Mouse (Mus musculus) liver, adult 2 months (tissue): ENCODE results near the gene Btbd18. TPM values are rescaled to one million over a fixed set of nuclear protein-coding genes. Genes with fewer than 3 reads are reported as not detected.
A peak's percentile ranks its signal among the peaks of the same experiment; 100 is the strongest.

Experiments
- DNase-seq: peaks from one replicate; pipeline ENCODE4 v3.0.0-alpha.2; 2011; ENCODE audit warnings: low read depth, low spot score; ENCODE audit errors: extremely low read depth
- H3K27ac ChIP-seq: fragments of 200-500 bp; replicated peaks from 2 replicates; pipeline ENCODE4 v1.5.1; 2012; ENCODE audit warnings: low read depth, mild to moderate bottlenecking, control low read depth, inconsistent platforms, low read length; ENCODE audit not compliant: insufficient read depth
- H3K27me3 ChIP-seq: fragments of 200-500 bp; 2 replicates; pipeline ENCODE4 v1.6.1; 2012; ENCODE audit warnings: mild to moderate bottlenecking, moderate library complexity, low read length, inconsistent platforms; ENCODE audit not compliant: control insufficient read depth, insufficient read depth
- H3K36me3 ChIP-seq: fragments of 200-500 bp; 2 replicates; pipeline ENCODE4 v1.6.1; 2012; ENCODE audit warnings: low read length, inconsistent platforms; ENCODE audit not compliant: control insufficient read depth, insufficient read depth
- H3K4me1 ChIP-seq: fragments of 200-500 bp; 2 replicates; pipeline ENCODE4 v1.6.1; 2011; ENCODE audit warnings: low read length; ENCODE audit not compliant: control insufficient read depth, insufficient read depth
- H3K4me3 ChIP-seq: fragments of 200-500 bp; 2 replicates; pipeline ENCODE4 v1.5.1; 2011; ENCODE audit warnings: low read depth, mild to moderate bottlenecking, control low read depth, low read length, moderate library complexity; ENCODE audit not compliant: insufficient read depth
- H3K79me2 ChIP-seq: fragments of 200-500 bp; 2 replicates; pipeline ENCODE4 v1.6.1; 2012; ENCODE audit warnings: inconsistent platforms, mild to moderate bottlenecking, low read length, moderate library complexity; ENCODE audit not compliant: control insufficient read depth, insufficient read depth
- H3K9ac ChIP-seq: fragments of 200-500 bp; 2 replicates; pipeline ENCODE4 v1.6.1; 2012; ENCODE audit warnings: low read depth, mild to moderate bottlenecking, control low read depth, inconsistent platforms, low read length
- CTCF ChIP-seq: fragments of 200-500 bp; IDR thresholded peaks from 2 replicates; pipeline ENCODE4 v1.5.1; 2011; ENCODE audit warnings: low read depth, low read length, control low read depth
- POLR2A ChIP-seq: fragments of 200-500 bp; IDR thresholded peaks from 2 replicates; pipeline ENCODE4 v1.6.1; 2011; ENCODE audit warnings: low read length, control low read depth; ENCODE audit not compliant: insufficient read depth; ENCODE audit errors: extremely low read depth
- WGBS: fragments of 180-500 bp; shearing (Covaris S2); methylation state at CpG from one replicate; pipeline ENCODE4 v1.1.7; 2018; 5-methylcytosine and 5-hydroxymethylcytosine counted together
- polyA plus RNA-seq: library from polyadenylated mRNA; depleted of rRNA; stranded (reverse); fragments of >200 nt; gene quantifications from 2 replicates; pipeline ENCODE4 v1.2.3, GENCODE M21; 2012
- total RNA-seq: library from RNA; depleted of rRNA; stranded (reverse); fragments of >200 nt; gene quantifications from 2 replicates; pipeline ENCODE4 v1.2.3, GENCODE M21; 2014

The Btbd18 gene
- total and polyA plus RNA-seq, 2 experiments, result not detected

DNA sequence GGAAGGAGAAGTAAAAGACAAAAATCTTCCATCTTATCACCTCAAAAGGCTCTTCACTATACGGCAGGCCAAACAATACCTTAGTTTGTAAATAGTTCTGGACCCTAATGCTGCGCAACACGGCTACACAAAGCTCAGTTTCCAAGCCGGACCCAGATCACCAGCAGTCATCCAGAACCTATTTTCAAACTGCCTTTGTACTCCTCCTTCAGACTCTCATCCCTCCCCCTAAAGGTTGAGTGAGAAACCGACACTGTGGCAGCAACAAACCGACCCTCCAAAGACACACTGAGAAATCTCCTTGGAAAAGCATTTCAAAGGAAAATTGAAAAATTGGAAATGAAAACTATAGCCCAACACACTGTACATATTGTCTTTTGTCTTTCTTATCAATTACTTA lies 10.5 kb upstream of the Btbd18 start:
- Histone ChIP-seq H3K9ac (peak overlapping the region; percentile 40), H3K79me2 (peaks cover 24% of the 10 kb centered on the region), H3K27me3 (no peaks in the 10 kb centered on the region), H3K4me1 (peaks cover 20% of the 10 kb centered on the region), H3K4me3 (peak overlapping the region; percentile 41), H3K27ac (no peak overlapping the region), H3K36me3 (no peaks in the 10 kb centered on the region; the same call in 1 of the 2 replicates)
- DNase-seq, result no peak
- 7% methylated on average over 6 of the region's 6 CpGs for WGBS
- TF ChIP-seq POLR2A, result no peak
- TF ChIP-seq CTCF, result no peak

GRCm38 (mm10) chr2:84649674-84650073 lies 9.2 kb upstream of the Btbd18 start:
- WGBS, result under 1% methylated on average over 10 of the region's 10 CpGs
- Histone ChIP-seq H3K27me3 (no peaks in the 10 kb centered on the region), H3K4me3 (peak overlapping the region; percentile 55), H3K4me1 (peaks cover 14% of the 10 kb centered on the region), H3K79me2 (peaks cover 18% of the 10 kb centered on the region), H3K27ac (peak overlapping the region; percentile 87), H3K9ac (peak overlapping the region; percentile 95), H3K36me3 (no peaks in the 10 kb centered on the region; the same call in 1 of the 2 replicates)
- DNase-seq, result peak; percentile 43
- TF ChIP-seq POLR2A (no peak), CTCF (no peak)

DNA sequence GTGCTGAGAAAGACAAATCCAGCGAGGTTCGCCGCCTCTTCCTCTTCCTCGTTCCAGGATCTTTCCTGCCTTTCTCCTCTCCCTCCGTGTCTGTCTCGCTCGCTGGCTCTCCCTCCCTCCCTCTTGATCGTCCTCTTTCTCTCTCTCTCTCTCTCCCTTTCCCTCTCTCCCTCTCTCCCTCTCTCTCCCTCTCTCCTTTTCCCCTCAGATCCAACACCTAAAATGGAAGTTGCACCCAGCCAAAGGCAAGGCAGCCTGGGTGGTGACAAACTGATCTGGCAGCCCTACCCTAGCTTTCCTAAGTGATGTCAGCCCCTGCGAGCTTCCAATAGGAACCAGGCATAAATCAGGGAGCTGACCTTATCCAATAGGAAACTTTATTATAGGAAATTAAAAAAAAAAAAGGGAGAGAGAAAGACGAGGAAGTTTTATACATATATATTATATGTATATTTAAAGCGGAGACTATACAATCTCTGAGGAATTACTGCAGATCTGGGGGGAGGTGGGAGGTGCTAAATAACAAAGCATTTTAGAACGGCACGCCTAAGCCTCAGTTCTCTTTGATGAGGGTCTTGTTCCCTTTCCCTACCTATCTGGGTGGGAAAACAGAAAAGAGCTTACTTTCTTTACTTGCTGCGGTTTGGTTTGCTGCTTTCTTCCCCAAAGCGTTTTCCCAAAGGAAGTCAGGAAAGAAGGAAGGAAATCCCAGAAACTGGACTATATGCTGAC lies 8.2 kb upstream of the Btbd18 start, which contains the start of gene Ctnnd1:
Ctnnd1 (minus strand) TSS at position 302 of the 732 bp plus-strand sequence.
- Histone ChIP-seq H3K9ac (peak within 1 kb of the TSS; percentile 95), H3K4me1 (peaks cover 14% of the 10 kb centered on the region), H3K79me2 (peaks cover 18% of the 10 kb centered on the region), H3K27me3 (no peaks in the 10 kb centered on the region), H3K4me3 (peak within 1 kb of the TSS; percentile 67), H3K27ac (peak within 1 kb of the TSS; percentile 92), H3K36me3 (no peaks in the 10 kb centered on the region)
- peak; percentile 74; the same call in 1 of the 2 replicates for TF ChIP-seq POLR2A
- no peak for TF ChIP-seq CTCF
- DNase-seq, result peak; percentile 94
- under 1% methylated on average over 15 of the region's 15 CpGs for WGBS

GRCm38 (mm10) chr2:84653354-84653753 lies 5.5 kb upstream of the Btbd18 start:
- Histone ChIP-seq H3K9ac (no peak overlapping the region), H3K36me3 (no peaks in the 10 kb centered on the region), H3K27me3 (no peaks in the 10 kb centered on the region), H3K27ac (no peak overlapping the region), H3K4me3 (no peak overlapping the region), H3K4me1 (peaks cover 1% of the 10 kb centered on the region), H3K79me2 (peaks cover 2% of the 10 kb centered on the region; the same call in 1 of the 2 replicates)
- DNase-seq, result no peak
- TF ChIP-seq CTCF (no peak), POLR2A (no peak)

GRCm38 (mm10) chr2:84655864-84656263 lies 3.0 kb upstream of the Btbd18 start:
- Histone ChIP-seq H3K36me3 (no peaks in the 10 kb centered on the region), H3K27me3 (no peaks in the 10 kb centered on the region), H3K27ac (no peak overlapping the region), H3K4me1 (peaks cover 3% of the 10 kb centered on the region; the same call in 1 of the 2 replicates), H3K79me2 (peaks cover 3% of the 10 kb centered on the region; the same call in 1 of the 2 replicates), H3K9ac (no peak overlapping the region), H3K4me3 (no peak overlapping the region)
- no peak for DNase-seq
- no peak for TF ChIP-seq CTCF
- TF ChIP-seq POLR2A, result no peak
- WGBS, result 77% methylated on average over 1 of the region's 1 CpGs

DNA sequence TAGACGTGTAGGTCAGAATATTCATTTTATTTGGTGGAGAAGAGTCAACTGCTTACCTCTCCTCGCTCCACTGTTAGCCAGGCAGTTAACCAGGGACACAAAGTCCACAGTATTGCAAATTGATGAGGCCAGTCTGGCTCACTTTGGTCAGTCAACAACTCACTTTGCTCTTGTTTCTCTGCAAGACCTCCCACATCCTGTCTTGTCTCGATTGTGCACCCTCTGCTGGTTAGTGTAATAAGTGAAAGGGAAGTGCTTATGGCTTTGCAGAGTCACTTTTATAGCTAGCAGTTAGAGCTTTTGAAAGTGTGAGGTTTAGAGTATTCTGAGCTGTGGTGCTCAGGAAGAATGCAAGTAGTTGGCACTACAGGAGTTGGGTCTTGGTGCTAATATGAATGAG lies 1.4 kb downstream of the Btbd18 start:
- 14% methylated on average over 3 of the region's 3 CpGs for WGBS
- Histone ChIP-seq H3K79me2 (peaks cover 3% of the 10 kb centered on the region; the same call in 1 of the 2 replicates), H3K4me1 (peaks cover 3% of the 10 kb centered on the region; the same call in 1 of the 2 replicates), H3K36me3 (no peaks in the 10 kb centered on the region), H3K9ac (peak overlapping the region; percentile 79), H3K4me3 (peak overlapping the region; percentile 41), H3K27ac (peak overlapping the region; percentile 88), H3K27me3 (no peaks in the 10 kb centered on the region)
- DNase-seq, result peak; percentile 98
- peak; percentile 51 for TF ChIP-seq CTCF
- TF ChIP-seq POLR2A, result 0 out of 2 replicates have a peak, but pooled peaks have one; percentile 6
